Mouse (Mus musculus): ENCODE data around the gene Khdrbs2.
A peak's percentile ranks its signal among the peaks of the same experiment; 100 is the strongest.

Khdrbs2 gene

GRCm38 (mm10) chr1:32172506-32173239, at the start of gene Khdrbs2:
Gene Khdrbs2 (plus strand): TSS chr1:32172714.
- peak; percentile 84 for DNase-seq (ENCODE audit: low spot score)

- DNase-seq (ENCODE audit: low spot score), result no peak
Measured at GRCm38 (mm10) chr1:32174566-32174965, 2.1 kb downstream of the Khdrbs2 start.

- DNase-seq (ENCODE audit: low spot score), result no peak
Measured at GRCm38 (mm10) chr1:32199664-32200260, 27.2 kb downstream of the Khdrbs2 start.

GRCm38 (mm10) chr1:32248443-32248842, 75.9 kb downstream of the Khdrbs2 start:
- DNase-seq (ENCODE audit: low spot score), result no peak

- DNase-seq (ENCODE audit: low spot score), result no peak
Measured at GRCm38 (mm10) chr1:32249602-32250001, 77.1 kb downstream of the Khdrbs2 start.

GRCm38 (mm10) chr1:32250337-32250736, 77.8 kb downstream of the Khdrbs2 start:
- DNase-seq (ENCODE audit: low spot score), result no peak

- no peak for DNase-seq (ENCODE audit: low spot score)
Measured at GRCm38 (mm10) chr1:32258942-32259341, 86.4 kb downstream of the Khdrbs2 start.

GRCm38 (mm10) chr1:32270519-32270918, 98.0 kb downstream of the Khdrbs2 start:
- no peak for DNase-seq (ENCODE audit: low spot score)

- no peak for DNase-seq (ENCODE audit: low spot score)
Measured at GRCm38 (mm10) chr1:32294702-32295101, 122.2 kb downstream of the Khdrbs2 start.

GRCm38 (mm10) chr1:32301391-32301790, 128.9 kb downstream of the Khdrbs2 start:
- no peak for DNase-seq (ENCODE audit: low spot score)

GRCm38 (mm10) chr1:32309074-32309473, 136.6 kb downstream of the Khdrbs2 start:
- DNase-seq (ENCODE audit: low spot score), result no peak

GRCm38 (mm10) chr1:32309637-32310036, 137.1 kb downstream of the Khdrbs2 start:
- DNase-seq (ENCODE audit: low spot score), result no peak

- DNase-seq (ENCODE audit: low spot score), result no peak
Measured at GRCm38 (mm10) chr1:32339108-32339507, 166.6 kb downstream of the Khdrbs2 start.

GRCm38 (mm10) chr1:32347538-32347937, 175.0 kb downstream of the Khdrbs2 start:
- DNase-seq (ENCODE audit: low spot score), result no peak

- no peak for DNase-seq (ENCODE audit: low spot score)
Measured at GRCm38 (mm10) chr1:32352076-32352475, 179.6 kb downstream of the Khdrbs2 start.

- DNase-seq (ENCODE audit: low spot score), result no peak
Measured at GRCm38 (mm10) chr1:32363539-32363938, 191.0 kb downstream of the Khdrbs2 start.

- DNase-seq (ENCODE audit: low spot score), result no peak
Measured at GRCm38 (mm10) chr1:32397553-32397952, 225.0 kb downstream of the Khdrbs2 start.

GRCm38 (mm10) chr1:32407651-32408050, 235.1 kb downstream of the Khdrbs2 start:
- no peak for DNase-seq (ENCODE audit: low spot score)

- DNase-seq (ENCODE audit: low spot score), result no peak
Measured at GRCm38 (mm10) chr1:32428410-32428809, 255.9 kb downstream of the Khdrbs2 start.

- DNase-seq (ENCODE audit: low spot score), result no peak
Measured at GRCm38 (mm10) chr1:32429493-32429892, 257.0 kb downstream of the Khdrbs2 start.

- DNase-seq (ENCODE audit: low spot score), result no peak
Measured at GRCm38 (mm10) chr1:32430516-32430915, 258.0 kb downstream of the Khdrbs2 start.

GRCm38 (mm10) chr1:32433118-32433517, 260.6 kb downstream of the Khdrbs2 start:
- DNase-seq (ENCODE audit: low spot score), result no peak

- DNase-seq (ENCODE audit: low spot score), result no peak
Measured at GRCm38 (mm10) chr1:32443927-32444326, 271.4 kb downstream of the Khdrbs2 start.

GRCm38 (mm10) chr1:32463103-32463516, 290.6 kb downstream of the Khdrbs2 start:
- no peak for DNase-seq (ENCODE audit: low spot score)

Measured in testis, postnatal 10 days (tissue).